Mouse (Mus musculus) midbrain, embryonic 10.5 days (tissue): ENCODE results near the gene Slc5a9. TPM values are rescaled to one million over a fixed set of nuclear protein-coding genes. Genes with fewer than 3 reads are reported as not detected.

Source experiments
- DNase-seq: peaks from one replicate; pipeline ENCODE4 v3.0.0-alpha.2; 2017; ENCODE audit warnings: low spot score
- H3K27ac ChIP-seq: fragments of 300-500 bp; sonication (generic); replicated peaks from 2 replicates; pipeline ENCODE4 v1.5.1; 2016; ENCODE audit warnings: mild to moderate bottlenecking
- H3K27me3 ChIP-seq: fragments of 300-500 bp; sonication (generic); 2 replicates; pipeline ENCODE4 v1.6.1; 2016; ENCODE audit warnings: low read depth, mild to moderate bottlenecking; ENCODE audit not compliant: poor library complexity, severe bottlenecking
- H3K36me3 ChIP-seq: fragments of 300-500 bp; sonication (generic); 2 replicates; pipeline ENCODE4 v1.6.1; 2016; ENCODE audit warnings: mild to moderate bottlenecking, moderate library complexity
- H3K4me1 ChIP-seq: fragments of 300-500 bp; sonication (generic); 2 replicates; pipeline ENCODE4 v1.6.1; 2016
- H3K4me3 ChIP-seq: fragments of 300-500 bp; sonication (generic); 2 replicates; pipeline ENCODE4 v1.5.1; 2016; ENCODE audit warnings: mild to moderate bottlenecking, moderate library complexity
- H3K9me3 ChIP-seq: fragments of 300-500 bp; sonication (generic); replicated peaks from 2 replicates; pipeline ENCODE4 v1.6.1; 2016; ENCODE audit warnings: mild to moderate bottlenecking
- WGBS: fragments of 180-500 bp; shearing (Covaris S2); methylation state at CpG from one replicate; pipeline ENCODE4 v1.1.7; 2016; 5-methylcytosine and 5-hydroxymethylcytosine counted together
- polyA plus RNA-seq: library from polyadenylated mRNA; unstranded; fragments of >200 nt; fragmentation: Nextera tagmentation; extraction: Ambion mirVana; gene quantifications from 2 replicates; pipeline ENCODE4 v1.2.1, GENCODE M21; 2016

Slc5a9 gene
- polyA plus RNA-seq, 1 experiment from 2014 or later, result not detected

DNA sequence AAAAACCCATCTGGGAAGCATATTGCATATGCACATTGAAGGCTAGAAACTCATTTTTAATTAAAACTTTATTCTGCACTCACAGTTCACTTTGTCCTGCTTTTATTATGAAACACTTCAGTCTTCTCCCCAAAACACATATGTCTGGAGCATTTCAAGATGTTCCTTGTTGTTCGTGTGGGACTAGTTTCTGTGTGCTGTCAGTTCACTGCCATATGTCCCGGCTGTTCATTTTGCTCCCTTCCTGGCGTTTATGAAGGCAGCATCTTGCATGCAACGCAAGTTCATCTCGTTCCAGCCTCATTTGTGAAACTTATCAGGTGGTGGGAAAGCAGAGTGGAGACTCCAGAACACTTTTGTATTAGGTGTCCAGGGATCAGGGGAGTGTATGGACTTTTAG lies 36.0 kb downstream of the Slc5a9 start:
- no peak overlapping the region for H3K4me3 ChIP-seq
- H3K27me3 ChIP-seq, result no peaks in the 10 kb centered on the region
- 0 out of 2 replicates have a peak, but pooled peaks cover under 1% of the 10 kb centered on the region for H3K4me1 ChIP-seq
- no peaks in the 10 kb centered on the region for H3K36me3 ChIP-seq
- no peaks in the 10 kb centered on the region for H3K9me3 ChIP-seq
- DNase-seq, result no peak
- 89% methylated on average over 5 of the region's 5 CpGs for WGBS
- no peak overlapping the region for H3K27ac ChIP-seq

DNA sequence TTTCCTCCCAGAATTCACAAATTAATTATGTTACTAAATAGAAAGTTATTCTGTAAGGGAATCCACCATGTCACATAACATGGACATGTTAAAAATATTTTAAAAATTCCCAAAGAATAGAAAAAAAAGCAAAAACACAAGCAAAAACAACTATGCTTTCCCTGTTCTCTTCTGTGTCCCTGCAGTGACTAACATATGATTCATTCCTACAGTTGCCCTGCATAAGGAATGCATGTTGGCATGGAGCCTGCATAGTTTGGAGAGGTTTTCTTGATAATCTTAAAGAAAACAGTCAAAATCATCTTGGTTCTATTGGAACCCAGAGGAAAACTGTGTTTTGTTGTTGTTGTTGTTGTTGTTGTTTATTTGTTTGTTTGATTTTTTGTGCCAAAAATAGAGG lies 50.1 kb downstream of the Slc5a9 start:
- Histone ChIP-seq H3K27me3 (no peaks in the 10 kb centered on the region), H3K9me3 (no peaks in the 10 kb centered on the region), H3K4me1 (no peaks in the 10 kb centered on the region), H3K36me3 (no peaks in the 10 kb centered on the region), H3K27ac (no peak overlapping the region), H3K4me3 (no peak overlapping the region)
- no peak for DNase-seq

- no peaks in the 10 kb centered on the region for H3K9me3 ChIP-seq
- no peaks in the 10 kb centered on the region for H3K36me3 ChIP-seq
- H3K4me3 ChIP-seq, result no peak overlapping the region
- H3K27ac ChIP-seq, result no peak overlapping the region
- no peaks in the 10 kb centered on the region for H3K4me1 ChIP-seq
- H3K27me3 ChIP-seq, result no peaks in the 10 kb centered on the region
- DNase-seq, result no peak
- 91% methylated on average over 6 of the region's 6 CpGs for WGBS
Observed at GRCm38 (mm10) chr4:111838882-111839281, 63.8 kb downstream of the Slc5a9 start.

Other genes with a start within 250 kb of the Slc5a9 start
- gene Spata6, start 182.9 kb downstream of the Slc5a9 start, polyA plus RNA-seq, result 33.1 and 33.7 TPM in 2 replicates
- not detected in 2 replicates for gene Skint8, start 16.5 kb upstream of the Slc5a9 start, polyA plus RNA-seq
- gene Skint7, start 70.0 kb upstream of the Slc5a9 start, polyA plus RNA-seq, result not detected in 2 replicates
- gene Skint1, start 103.4 kb upstream of the Slc5a9 start, polyA plus RNA-seq, result not detected in 2 replicates
- not detected in 2 replicates for gene Skint4, start 169.1 kb upstream of the Slc5a9 start, polyA plus RNA-seq